Mouse (Mus musculus): ENCODE measurements around the gene Zfp27. TPM values are rescaled to one million over a fixed set of nuclear protein-coding genes. Genes with fewer than 3 reads are reported as not detected.

The Zfp27 gene
- 12.6 and 15.2 TPM in 2 replicates for total RNA-seq (2021)
- long read RNA-seq, transcript Zfp27-201 (5 exons, 3,150 nt), result major isoform, 6 of 11 reads
- long read RNA-seq, partial matches to known transcripts, result 1 of 11 reads
- long read RNA-seq, other reads (novel, unspliced or antisense), result 4 of 11 reads

- DNase-seq, result peak; percentile 33
Measured at GRCm38 (mm10) chr7:29905966-29906681, at the start of gene Zfp27. Zfp27 (minus strand) TSS chr7:29906572.

- DNase-seq, result peak; percentile 38
Measured at GRCm38 (mm10) chr7:29954731-29955130, 48.4 kb upstream of the Zfp27 start.

GRCm38 (mm10) chr7:29953513-29954401 lies 47.4 kb upstream of the Zfp27 start, which contains the start of gene Zfp74:
Zfp74 (minus strand) TSS chr7:29954089.
- DNase-seq, result peak; percentile 77

- DNase-seq, result no peak
Measured at GRCm38 (mm10) chr7:29953086-29953485, 46.7 kb upstream of the Zfp27 start.

- no peak for DNase-seq
Measured at GRCm38 (mm10) chr7:29944201-29944600, 37.8 kb upstream of the Zfp27 start.

GRCm38 (mm10) chr7:29943720-29944119 lies 37.3 kb upstream of the Zfp27 start:
- DNase-seq, result no peak

GRCm38 (mm10) chr7:29942740-29943139 lies 36.4 kb upstream of the Zfp27 start:
- no peak for DNase-seq

GRCm38 (mm10) chr7:29941027-29941426 lies 34.7 kb upstream of the Zfp27 start:
- no peak for DNase-seq

GRCm38 (mm10) chr7:29938856-29939255 lies 32.5 kb upstream of the Zfp27 start:
- DNase-seq, result no peak

- DNase-seq, result no peak
Measured at GRCm38 (mm10) chr7:29922780-29923179, 16.4 kb upstream of the Zfp27 start.

GRCm38 (mm10) chr7:29921439-29922093 lies 15.2 kb upstream of the Zfp27 start:
- no peak for DNase-seq

GRCm38 (mm10) chr7:29918062-29918453 lies 11.7 kb upstream of the Zfp27 start:
- no peak for DNase-seq

- DNase-seq, result no peak
Measured at GRCm38 (mm10) chr7:29917371-29918061, 11.1 kb upstream of the Zfp27 start.

GRCm38 (mm10) chr7:29912172-29912571 lies 5.8 kb upstream of the Zfp27 start:
- no peak for DNase-seq

- no peak for DNase-seq
Measured at GRCm38 (mm10) chr7:29910252-29910651, 3.9 kb upstream of the Zfp27 start.

GRCm38 (mm10) chr7:29908130-29908950 lies 2.0 kb upstream of the Zfp27 start, which contains the start of gene Zfp383:
Zfp383 (plus strand) TSS chr7:29908223.
- DNase-seq, result peak; percentile 72

- no peak for DNase-seq
Measured at GRCm38 (mm10) chr7:29907206-29907605, 834 bp upstream of the Zfp27 start.

- DNase-seq, result no peak
Measured at GRCm38 (mm10) chr7:29906682-29907058, 298 bp upstream of the Zfp27 start.

- DNase-seq, result no peak
Measured at GRCm38 (mm10) chr7:29904101-29904500, 2.3 kb downstream of the Zfp27 start.

- no peak for DNase-seq
Measured at GRCm38 (mm10) chr7:29898351-29898750, 8.0 kb downstream of the Zfp27 start.

GRCm38 (mm10) chr7:29892756-29893155 lies 13.6 kb downstream of the Zfp27 start:
- DNase-seq, result no peak

Data from adrenal gland, postnatal 25 days (tissue).